Mouse (Mus musculus) limb, embryonic 10.5 days (tissue): ENCODE measurements at regions not wholly inside any gene's neighbourhood (a gene's known extent, or its start where the extent isn't known, plus 50 kb on each side); places are given as distances from the start of the nearest gene placed in this dataset.

ENCODE experiments used
- DNase-seq: peaks from one replicate; pipeline ENCODE4 v3.0.0-alpha.2; 2017; ENCODE audit warnings: low spot score
- H3K27ac ChIP-seq: fragments of 300-500 bp; sonication (generic); 2 replicates; pipeline ENCODE4 v1.5.1; 2016; ENCODE audit warnings: mild to moderate bottlenecking
- H3K27me3 ChIP-seq: fragments of 300-500 bp; sonication (generic); 2 replicates; pipeline ENCODE4 v1.6.1; 2016; ENCODE audit warnings: low read depth, mild to moderate bottlenecking; ENCODE audit not compliant: poor library complexity, severe bottlenecking
- H3K36me3 ChIP-seq: fragments of 300-500 bp; sonication (generic); 2 replicates; pipeline ENCODE4 v1.6.1; 2016; ENCODE audit warnings: mild to moderate bottlenecking, moderate library complexity
- H3K4me1 ChIP-seq: fragments of 300-500 bp; sonication (generic); 2 replicates; pipeline ENCODE4 v1.6.1; 2016
- H3K4me3 ChIP-seq: fragments of 300-500 bp; sonication (generic); 2 replicates; pipeline ENCODE4 v1.5.1; 2016; ENCODE audit warnings: mild to moderate bottlenecking, moderate library complexity
- H3K9me3 ChIP-seq: fragments of 300-500 bp; sonication (generic); replicated peaks from 2 replicates; pipeline ENCODE4 v1.6.1; 2016; ENCODE audit warnings: mild to moderate bottlenecking
- WGBS: fragments of 180-500 bp; shearing (Covaris S2); methylation state at CpG from one replicate; pipeline ENCODE4 v1.1.7; 2016; 5-methylcytosine and 5-hydroxymethylcytosine counted together

DNA sequence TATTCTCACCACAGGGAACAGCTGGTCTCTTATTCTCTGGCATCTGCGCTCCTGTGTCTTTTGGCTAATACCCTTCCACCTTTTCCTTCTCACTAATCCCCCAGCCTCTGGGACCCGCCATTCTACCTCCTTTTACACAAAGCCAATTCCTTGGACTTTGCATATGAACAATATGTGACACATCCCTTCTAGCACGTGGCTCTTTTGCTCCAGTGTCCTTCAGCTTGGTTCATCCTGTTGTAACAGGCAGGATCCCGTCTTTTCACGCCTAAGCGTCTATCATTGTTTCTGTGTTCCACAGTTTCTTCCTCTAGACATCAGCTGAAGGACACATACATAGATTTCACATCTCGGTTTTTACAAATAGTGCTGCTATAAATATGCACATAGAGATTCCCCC lies 114.0 kb upstream of the Id4 start:
- H3K4me1 ChIP-seq: no peaks in the 10 kb centered on the region; the same call in 1 of the 2 replicates
- H3K4me3 ChIP-seq: no peak overlapping the region
- H3K36me3 ChIP-seq: no peaks in the 10 kb centered on the region
- no peak for DNase-seq
- WGBS: 87% methylated on average over 7 of the region's 7 CpGs
- no peak overlapping the region for H3K27ac ChIP-seq
- no peaks in the 10 kb centered on the region for H3K27me3 ChIP-seq
- H3K9me3 ChIP-seq: no peaks in the 10 kb centered on the region

DNA sequence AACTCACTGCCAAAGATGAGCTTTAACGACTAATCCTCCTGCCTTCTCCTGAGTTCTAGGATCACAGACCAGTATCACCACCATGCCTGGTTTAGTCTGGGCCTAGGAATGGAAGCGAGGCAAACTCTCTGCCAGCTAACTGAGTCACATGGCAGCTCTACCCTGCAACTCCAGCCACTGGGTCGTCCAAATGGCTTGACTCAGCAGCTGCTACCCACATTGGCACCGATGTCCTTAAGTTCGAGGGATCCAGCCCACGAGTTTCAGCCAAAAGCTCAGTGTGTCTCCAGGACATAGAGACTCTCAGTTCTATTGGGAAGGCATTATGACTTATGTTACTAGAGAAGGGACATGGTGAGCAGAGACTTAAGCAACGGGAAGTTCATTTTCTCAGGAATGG lies 107.8 kb upstream of the Id4 start:
- H3K36me3 ChIP-seq: no peaks in the 10 kb centered on the region
- H3K4me3 ChIP-seq: no peak overlapping the region
- H3K9me3 ChIP-seq: no peaks in the 10 kb centered on the region
- 78% methylated on average over 7 of the region's 7 CpGs for WGBS
- H3K27me3 ChIP-seq: no peaks in the 10 kb centered on the region
- H3K27ac ChIP-seq: no peak overlapping the region
- no peak for DNase-seq
- peaks cover 22% of the 10 kb centered on the region for H3K4me1 ChIP-seq

DNA sequence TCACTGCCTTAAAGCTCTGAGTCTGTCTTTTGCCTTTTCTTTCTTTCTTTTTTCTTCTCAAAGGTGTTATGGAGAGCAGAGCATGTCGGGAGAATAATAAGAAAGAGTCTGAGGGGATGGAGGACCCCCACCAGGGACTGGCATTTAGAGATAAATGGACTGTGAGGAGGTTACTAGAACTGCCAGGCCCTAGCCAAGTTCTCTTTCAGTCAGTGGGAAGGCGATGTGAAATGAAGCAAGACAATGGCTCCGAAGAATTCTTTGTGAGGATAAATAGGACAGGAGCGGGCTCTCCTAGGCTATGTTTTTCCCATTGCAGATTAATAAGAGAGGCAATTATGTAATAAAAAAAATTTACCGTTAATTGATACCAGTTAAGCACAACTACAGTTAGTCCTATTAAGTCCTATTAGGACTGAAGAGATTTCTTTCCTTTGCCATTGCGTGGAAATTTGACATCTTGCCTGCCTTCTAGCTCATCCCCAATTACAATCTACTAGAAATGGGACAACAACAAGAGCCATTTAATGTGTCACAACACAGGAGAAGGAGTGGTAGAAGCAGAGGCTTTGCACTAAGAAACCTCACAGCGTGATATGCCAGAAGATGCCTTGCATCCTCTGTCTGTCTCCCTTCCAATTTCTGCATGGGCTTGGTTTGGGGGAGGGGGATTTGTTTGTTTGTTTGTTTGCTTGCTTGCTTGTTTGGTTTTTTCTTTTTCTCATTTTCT lies 107.2 kb upstream of the Id4 start:
- H3K27ac ChIP-seq: no peak overlapping the region

GRCm38 (mm10) chr13:48154414-48155105 lies 106.5 kb upstream of the Id4 start:
- Histone ChIP-seq H3K27ac (peak overlapping the region; percentile 50; the same call in 1 of the 2 replicates), H3K36me3 (no peaks in the 10 kb centered on the region), H3K4me1 (peaks cover 32% of the 10 kb centered on the region), H3K9me3 (no peaks in the 10 kb centered on the region), H3K4me3 (no peak overlapping the region), H3K27me3 (no peaks in the 10 kb centered on the region)
- 35% methylated on average over 6 of the region's 6 CpGs for WGBS
- DNase-seq: no peak

More for the DNA sequence above, 107.2 kb upstream of the Id4 start:
- 74% methylated on average over 7 of the region's 7 CpGs for WGBS
- DNase-seq: no peak
- no peaks in the 10 kb centered on the region for H3K27me3 ChIP-seq
- peaks cover 25% of the 10 kb centered on the region for H3K4me1 ChIP-seq
- H3K9me3 ChIP-seq: no peaks in the 10 kb centered on the region
- no peak overlapping the region for H3K4me3 ChIP-seq
- no peaks in the 10 kb centered on the region for H3K36me3 ChIP-seq

DNA sequence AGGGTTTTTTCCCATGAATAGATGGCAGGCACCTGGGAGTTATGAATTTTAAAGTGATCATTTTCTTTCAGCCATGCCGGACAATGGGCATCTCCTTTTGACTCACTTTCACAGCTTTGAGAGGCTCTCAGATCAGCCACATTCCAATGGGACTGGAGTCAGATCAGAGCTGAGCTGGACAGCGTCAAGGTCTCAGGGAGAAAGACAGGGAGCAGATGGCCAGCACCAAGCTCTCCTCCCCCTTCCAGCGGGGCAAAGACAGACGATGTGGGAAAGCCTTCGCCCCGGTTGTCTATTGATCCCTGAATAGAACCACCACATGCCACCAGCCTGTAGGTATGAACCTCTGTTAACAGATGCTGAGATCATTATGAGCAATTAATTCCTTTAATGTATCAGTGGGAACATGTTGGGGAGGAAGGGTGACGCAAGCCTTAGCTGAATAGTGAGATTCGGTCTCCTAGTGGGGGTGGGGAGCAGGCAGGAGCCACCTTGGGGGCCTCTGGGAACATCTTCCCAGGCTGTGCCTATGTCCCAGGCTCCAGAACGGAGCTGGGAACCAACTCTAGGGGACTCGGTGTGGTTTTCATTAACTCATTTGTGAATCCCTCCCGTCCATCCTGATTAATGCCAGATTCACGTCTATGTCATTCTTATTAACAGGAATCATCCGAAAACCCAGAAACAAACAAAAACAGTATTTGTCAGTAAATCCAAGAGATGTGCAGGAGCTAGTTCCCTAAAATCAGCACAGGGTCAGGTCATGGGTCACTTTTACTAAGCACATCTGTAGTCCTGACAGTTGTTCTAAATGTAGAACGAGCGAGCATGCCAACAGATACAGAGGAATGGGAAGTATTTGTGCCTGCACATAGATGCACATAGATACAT lies 101.8 kb upstream of the Id4 start:
- H3K4me3 ChIP-seq: no peak overlapping the region
- no peaks in the 10 kb centered on the region for H3K36me3 ChIP-seq
- peaks cover 25% of the 10 kb centered on the region for H3K4me1 ChIP-seq
- no peaks in the 10 kb centered on the region for H3K27me3 ChIP-seq
- no peak overlapping the region for H3K27ac ChIP-seq
- peak; percentile 36 for DNase-seq
- 29% methylated on average over 15 of the region's 15 CpGs for WGBS
- no peaks in the 10 kb centered on the region for H3K9me3 ChIP-seq

- H3K4me3 ChIP-seq: no peak overlapping the region
- no peaks in the 10 kb centered on the region for H3K27me3 ChIP-seq
- no peak for DNase-seq
- H3K4me1 ChIP-seq: peaks cover 16% of the 10 kb centered on the region
- WGBS: 54% methylated on average over 5 of the region's 5 CpGs
- no peaks in the 10 kb centered on the region for H3K36me3 ChIP-seq
- H3K27ac ChIP-seq: no peak overlapping the region
- H3K9me3 ChIP-seq: no peaks in the 10 kb centered on the region
Measured at GRCm38 (mm10) chr13:48160161-48160560, 100.9 kb upstream of the Id4 start.

- no peak for DNase-seq
- Histone ChIP-seq H3K9me3 (no peaks in the 10 kb centered on the region), H3K4me3 (no peak overlapping the region), H3K27ac (no peak overlapping the region), H3K27me3 (no peaks in the 10 kb centered on the region), H3K36me3 (no peaks in the 10 kb centered on the region), H3K4me1 (peaks cover 11% of the 10 kb centered on the region)
- 84% methylated on average over 9 of the region's 9 CpGs for WGBS
Measured at GRCm38 (mm10) chr13:48161339-48161738, 99.7 kb upstream of the Id4 start.

- DNase-seq: no peak
Measured at GRCm38 (mm10) chr13:48164586-48164985, 96.4 kb upstream of the Id4 start.

GRCm38 (mm10) chr13:48165838-48166237 lies 95.2 kb upstream of the Id4 start:
- DNase-seq: no peak
- no peaks in the 10 kb centered on the region for H3K36me3 ChIP-seq
- WGBS: 90% methylated on average over 1 of the region's 1 CpGs
- no peak overlapping the region for H3K27ac ChIP-seq
- no peaks in the 10 kb centered on the region for H3K27me3 ChIP-seq
- H3K4me1 ChIP-seq: no peaks in the 10 kb centered on the region
- no peaks in the 10 kb centered on the region for H3K9me3 ChIP-seq
- H3K4me3 ChIP-seq: no peak overlapping the region

More at GRCm38 (mm10) chr13:48164586-48164985, 96.4 kb upstream of the Id4 start:
- Histone ChIP-seq H3K4me3 (no peak overlapping the region), H3K4me1 (peaks cover under 1% of the 10 kb centered on the region; the same call in 1 of the 2 replicates), H3K27ac (no peak overlapping the region), H3K36me3 (no peaks in the 10 kb centered on the region), H3K27me3 (no peaks in the 10 kb centered on the region), H3K9me3 (no peaks in the 10 kb centered on the region)
- WGBS: 89% methylated on average over 6 of the region's 6 CpGs

- Histone ChIP-seq H3K4me1 (0 out of 2 replicates have a peak, but pooled peaks cover 4% of the 10 kb centered on the region), H3K27me3 (no peaks in the 10 kb centered on the region), H3K27ac (no peak overlapping the region), H3K9me3 (no peaks in the 10 kb centered on the region), H3K4me3 (no peak overlapping the region), H3K36me3 (no peaks in the 10 kb centered on the region)
- 57% methylated on average over 8 of the region's 8 CpGs for WGBS
- DNase-seq: no peak
Measured at GRCm38 (mm10) chr13:48167976-48168375, 93.1 kb upstream of the Id4 start.

DNA sequence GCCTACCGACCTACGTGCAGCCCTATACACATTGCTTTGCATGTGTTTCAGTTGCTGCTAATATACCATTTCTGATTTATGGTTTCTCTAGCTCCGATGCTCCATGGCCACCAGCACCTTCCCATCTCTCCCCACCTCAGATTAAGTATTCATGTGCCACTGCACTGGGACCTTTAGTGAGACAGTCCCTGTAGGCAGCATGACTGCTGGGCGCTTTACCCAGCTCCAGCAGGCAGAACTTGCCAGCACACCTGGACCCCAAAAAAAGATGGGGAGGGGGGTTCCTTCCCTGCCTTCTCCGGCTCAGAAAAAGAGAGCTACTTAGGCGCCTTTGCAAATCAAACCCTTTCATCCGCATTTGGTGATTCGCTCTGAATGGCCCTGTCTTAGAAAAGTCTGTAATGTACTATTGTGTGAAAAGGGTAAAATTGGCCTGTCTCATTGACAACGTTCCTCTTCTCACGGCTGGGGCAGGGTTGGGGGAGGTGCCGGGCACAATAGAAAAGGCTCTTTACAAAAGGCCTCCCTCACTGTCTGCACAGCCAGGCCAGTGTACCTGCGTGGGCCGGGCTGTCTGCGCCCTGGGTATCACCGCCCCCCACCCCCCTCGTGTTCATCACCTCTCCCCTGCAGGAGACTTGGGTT lies 89.6 kb upstream of the Id4 start:
- H3K27ac ChIP-seq: no peak overlapping the region
- 0 out of 2 replicates have a peak, but pooled peaks cover 4% of the 10 kb centered on the region for H3K4me1 ChIP-seq
- no peak for DNase-seq
- no peak overlapping the region for H3K4me3 ChIP-seq
- WGBS: 50% methylated on average over 16 of the region's 16 CpGs
- no peaks in the 10 kb centered on the region for H3K36me3 ChIP-seq
- no peaks in the 10 kb centered on the region for H3K27me3 ChIP-seq
- no peaks in the 10 kb centered on the region for H3K9me3 ChIP-seq

DNA sequence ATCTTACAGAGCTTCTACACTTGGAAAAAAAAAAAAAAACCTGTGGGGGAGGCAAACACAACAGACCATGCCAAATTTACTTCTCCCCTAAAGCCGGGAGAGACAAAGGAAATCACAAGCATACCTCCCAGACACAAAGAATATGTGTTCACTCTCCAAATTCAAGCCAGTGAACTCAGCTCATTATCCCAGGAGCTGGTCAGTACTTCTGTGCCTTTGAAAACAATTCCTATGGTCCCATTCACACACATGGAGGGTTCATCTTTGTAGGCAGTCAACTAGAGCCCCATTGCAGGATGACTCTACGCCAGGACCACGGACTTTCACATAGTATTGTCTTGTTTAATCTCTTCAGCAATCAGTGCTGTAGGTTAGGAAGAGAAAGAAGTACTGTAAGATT lies 89.0 kb upstream of the Id4 start:
- Histone ChIP-seq H3K4me3 (no peak overlapping the region), H3K36me3 (no peaks in the 10 kb centered on the region), H3K27me3 (no peaks in the 10 kb centered on the region), H3K9me3 (no peaks in the 10 kb centered on the region), H3K4me1 (0 out of 2 replicates have a peak, but pooled peaks cover 4% of the 10 kb centered on the region), H3K27ac (no peak overlapping the region)
- DNase-seq: no peak
- WGBS: 77% methylated on average over 3 of the region's 3 CpGs
